Mouse (Mus musculus): ENCODE data around the gene F830045P16Rik. TPM values are rescaled to one million over a fixed set of nuclear protein-coding genes. Genes with fewer than 3 reads are reported as not detected.
A peak's percentile ranks its signal among the peaks of the same experiment; 100 is the strongest.

The F830045P16Rik gene
- polyA plus RNA-seq, 1 experiment from 2014 or later: 0.08 TPM

- peaks cover 32% of the 10 kb centered on the region for H3K4me1 ChIP-seq
- no peaks in the 10 kb centered on the region for H3K27me3 ChIP-seq
- H3K27ac ChIP-seq: no peak overlapping the region
- ATAC-seq (replicated peaks; ENCODE audit: low FRiP score): no peak
- H3K9me3 ChIP-seq (replicated peaks): no peaks in the 10 kb centered on the region
- no peaks in the 10 kb centered on the region for H3K36me3 ChIP-seq
- H3K9ac ChIP-seq: no peak overlapping the region
- H3K4me3 ChIP-seq (replicated peaks): no peak overlapping the region
- no peak overlapping the region for H3K4me2 ChIP-seq
- WGBS: 80% methylated on average over 3 of the region's 3 CpGs
Measured at GRCm38 (mm10) chr2:129540036-129540435, 3.6 kb upstream of the F830045P16Rik start.

DNA sequence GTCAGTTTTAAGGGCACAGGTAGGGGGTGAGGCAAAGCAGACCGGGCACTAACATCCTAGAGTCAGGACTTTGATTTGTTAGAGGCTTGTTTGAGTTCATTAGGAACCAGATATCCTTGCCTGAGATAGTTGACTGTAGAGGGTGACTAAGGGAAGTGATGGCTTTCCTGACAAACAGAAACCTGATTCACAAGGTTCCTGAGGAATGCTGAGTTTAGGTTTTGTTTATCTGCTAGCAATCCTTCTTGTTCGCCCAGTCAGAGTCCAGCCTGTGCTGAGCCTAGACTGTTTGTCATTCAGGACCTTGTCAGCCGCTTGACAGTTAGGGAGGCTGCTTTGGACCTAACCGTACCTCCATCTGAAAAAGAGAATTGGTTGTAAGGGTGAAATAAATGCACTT lies 2.8 kb upstream of the F830045P16Rik start:
- Histone ChIP-seq H3K4me2 (no peak overlapping the region), H3K9ac (no peak overlapping the region), H3K27ac (peak overlapping the region; percentile 13; the same call in 1 of the 2 replicates), H3K27me3 (no peaks in the 10 kb centered on the region), H3K9me3 (replicated peaks) (no peaks in the 10 kb centered on the region), H3K4me3 (replicated peaks) (no peak overlapping the region), H3K4me1 (peaks cover 34% of the 10 kb centered on the region), H3K36me3 (no peaks in the 10 kb centered on the region)
- 35% methylated on average over 4 of the region's 4 CpGs for WGBS
- ATAC-seq (replicated peaks; ENCODE audit: low FRiP score): no peak

DNA sequence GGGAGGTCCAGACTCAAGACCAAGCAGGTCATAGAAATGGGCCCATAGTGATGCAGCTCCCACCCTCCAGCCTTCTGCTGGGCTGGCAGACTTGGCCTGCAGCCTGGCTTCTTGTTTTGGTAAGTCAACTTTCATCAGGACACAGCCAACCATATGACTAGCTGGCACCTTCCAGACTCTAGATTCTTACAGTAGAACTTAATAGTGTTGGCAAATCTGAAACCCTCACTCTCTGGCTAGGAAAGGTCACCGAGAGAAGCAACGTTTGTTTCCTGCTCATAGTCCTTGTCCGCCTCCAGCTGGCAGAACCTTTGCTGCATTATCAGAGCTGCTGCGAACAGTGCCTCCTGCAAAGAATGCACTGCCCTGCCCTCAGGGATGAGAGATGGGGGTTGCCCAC lies 1.5 kb upstream of the F830045P16Rik start:
- no peak overlapping the region for H3K4me3 ChIP-seq (replicated peaks)
- peaks cover 34% of the 10 kb centered on the region for H3K4me1 ChIP-seq
- WGBS: 68% methylated on average over 4 of the region's 4 CpGs
- H3K27me3 ChIP-seq: no peaks in the 10 kb centered on the region
- H3K27ac ChIP-seq: no peak overlapping the region
- no peak for ATAC-seq (replicated peaks; ENCODE audit: low FRiP score)
- no peak overlapping the region for H3K9ac ChIP-seq
- H3K4me2 ChIP-seq: no peak overlapping the region
- H3K36me3 ChIP-seq: no peaks in the 10 kb centered on the region
- no peaks in the 10 kb centered on the region for H3K9me3 ChIP-seq (replicated peaks)

DNA sequence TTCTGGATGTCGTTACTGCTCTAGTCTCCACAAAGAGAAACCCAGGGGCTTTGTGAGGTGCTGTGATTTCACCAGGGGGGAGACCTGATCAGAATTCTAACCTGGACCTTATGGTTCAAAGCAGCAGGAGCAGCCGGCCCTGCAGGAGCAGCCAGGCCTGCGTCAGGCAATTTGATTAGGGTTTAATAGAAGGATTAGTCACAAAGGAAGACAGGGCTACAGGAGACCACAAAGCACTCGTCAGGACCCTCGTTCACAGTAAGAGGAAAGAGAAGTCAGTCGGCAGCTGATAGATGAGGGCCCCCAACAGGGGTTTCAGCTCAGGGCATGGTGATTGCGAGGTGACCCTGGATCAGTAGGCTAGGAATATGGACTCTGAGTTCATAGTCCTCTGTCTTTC lies 958 bp upstream of the F830045P16Rik start:
- peaks cover 34% of the 10 kb centered on the region for H3K4me1 ChIP-seq
- H3K4me2 ChIP-seq: no peak overlapping the region
- 41% methylated on average over 7 of the region's 7 CpGs for WGBS
- H3K27me3 ChIP-seq: no peaks in the 10 kb centered on the region
- no peak overlapping the region for H3K4me3 ChIP-seq (replicated peaks)
- ATAC-seq (replicated peaks; ENCODE audit: low FRiP score): no peak
- H3K9ac ChIP-seq: no peak overlapping the region
- 0 out of 2 replicates have a peak overlapping the region, but pooled peaks have one; percentile 0 for H3K27ac ChIP-seq
- no peaks in the 10 kb centered on the region for H3K9me3 ChIP-seq (replicated peaks)
- no peaks in the 10 kb centered on the region for H3K36me3 ChIP-seq

- Histone ChIP-seq H3K4me3 (replicated peaks) (no peak overlapping the region), H3K9me3 (replicated peaks) (no peaks in the 10 kb centered on the region), H3K27me3 (no peaks in the 10 kb centered on the region), H3K4me1 (peaks cover 34% of the 10 kb centered on the region), H3K4me2 (no peak overlapping the region), H3K9ac (no peak overlapping the region), H3K27ac (0 out of 2 replicates have a peak overlapping the region, but pooled peaks have one; percentile 0), H3K36me3 (no peaks in the 10 kb centered on the region)
- no peak for ATAC-seq (replicated peaks; ENCODE audit: low FRiP score)
- WGBS: 62% methylated on average over 1 of the region's 1 CpGs
Measured at GRCm38 (mm10) chr2:129536926-129537325, 524 bp upstream of the F830045P16Rik start.

DNA sequence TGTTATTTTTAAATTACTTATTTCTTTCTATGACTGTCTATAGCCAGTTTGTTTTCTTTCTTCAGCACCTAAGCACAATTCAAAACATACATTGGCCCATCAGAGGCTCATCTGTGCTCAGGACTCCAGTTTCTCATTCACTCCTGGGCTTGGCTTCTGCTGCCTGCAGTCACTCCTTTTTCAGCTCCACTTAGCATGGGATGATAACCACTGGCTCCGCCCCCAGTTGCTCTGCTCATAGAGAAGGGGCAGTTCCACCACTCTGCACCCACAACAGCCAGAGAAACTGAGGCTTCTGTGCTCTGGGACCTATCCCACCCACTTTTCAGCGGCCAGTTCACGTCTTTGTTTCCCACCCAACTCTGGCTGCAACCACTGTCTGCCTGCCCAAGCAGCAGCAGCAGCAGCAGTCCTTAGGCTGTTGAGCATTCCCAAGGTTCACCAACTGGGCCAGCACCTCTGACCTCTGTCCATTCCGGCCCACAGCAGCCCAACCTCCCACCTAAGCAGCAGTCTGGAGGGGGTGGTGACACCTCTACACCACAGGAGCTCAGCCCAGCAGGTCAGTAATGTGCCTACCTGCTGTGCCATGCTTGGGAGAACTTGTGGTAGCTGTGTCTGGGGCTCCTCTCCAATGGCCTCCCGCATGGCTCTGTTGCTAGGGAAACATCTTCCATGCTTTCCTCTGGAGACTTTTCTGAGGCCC lies 1.4 kb downstream of the F830045P16Rik start:
- Histone ChIP-seq H3K9ac (no peak overlapping the region), H3K27ac (0 out of 2 replicates have a peak overlapping the region, but pooled peaks have one; percentile 27), H3K4me3 (replicated peaks) (no peak overlapping the region), H3K4me2 (no peak overlapping the region), H3K4me1 (peaks cover 34% of the 10 kb centered on the region), H3K27me3 (no peaks in the 10 kb centered on the region), H3K36me3 (no peaks in the 10 kb centered on the region), H3K9me3 (replicated peaks) (no peaks in the 10 kb centered on the region)
- ATAC-seq (replicated peaks; ENCODE audit: low FRiP score): peak; percentile 83
- 35% methylated on average over 5 of the region's 5 CpGs for WGBS

- H3K9ac ChIP-seq: no peak overlapping the region
- no peaks in the 10 kb centered on the region for H3K9me3 ChIP-seq (replicated peaks)
- H3K4me1 ChIP-seq: peaks cover 21% of the 10 kb centered on the region
- H3K27me3 ChIP-seq: no peaks in the 10 kb centered on the region
- H3K36me3 ChIP-seq: no peaks in the 10 kb centered on the region
- no peak overlapping the region for H3K27ac ChIP-seq
- WGBS: 76% methylated on average over 2 of the region's 2 CpGs
- no peak overlapping the region for H3K4me2 ChIP-seq
- ATAC-seq (replicated peaks; ENCODE audit: low FRiP score): no peak
- no peak overlapping the region for H3K4me3 ChIP-seq (replicated peaks)
Measured at GRCm38 (mm10) chr2:129531890-129532289, 4.5 kb downstream of the F830045P16Rik start.

GRCm38 (mm10) chr2:129531102-129531501 lies 5.3 kb downstream of the F830045P16Rik start:
- Histone ChIP-seq H3K9me3 (replicated peaks) (no peaks in the 10 kb centered on the region), H3K4me2 (no peak overlapping the region), H3K9ac (no peak overlapping the region), H3K36me3 (no peaks in the 10 kb centered on the region), H3K27ac (no peak overlapping the region), H3K4me1 (peaks cover 15% of the 10 kb centered on the region), H3K4me3 (replicated peaks) (no peak overlapping the region), H3K27me3 (no peaks in the 10 kb centered on the region)
- ATAC-seq (replicated peaks; ENCODE audit: low FRiP score): no peak

DNA sequence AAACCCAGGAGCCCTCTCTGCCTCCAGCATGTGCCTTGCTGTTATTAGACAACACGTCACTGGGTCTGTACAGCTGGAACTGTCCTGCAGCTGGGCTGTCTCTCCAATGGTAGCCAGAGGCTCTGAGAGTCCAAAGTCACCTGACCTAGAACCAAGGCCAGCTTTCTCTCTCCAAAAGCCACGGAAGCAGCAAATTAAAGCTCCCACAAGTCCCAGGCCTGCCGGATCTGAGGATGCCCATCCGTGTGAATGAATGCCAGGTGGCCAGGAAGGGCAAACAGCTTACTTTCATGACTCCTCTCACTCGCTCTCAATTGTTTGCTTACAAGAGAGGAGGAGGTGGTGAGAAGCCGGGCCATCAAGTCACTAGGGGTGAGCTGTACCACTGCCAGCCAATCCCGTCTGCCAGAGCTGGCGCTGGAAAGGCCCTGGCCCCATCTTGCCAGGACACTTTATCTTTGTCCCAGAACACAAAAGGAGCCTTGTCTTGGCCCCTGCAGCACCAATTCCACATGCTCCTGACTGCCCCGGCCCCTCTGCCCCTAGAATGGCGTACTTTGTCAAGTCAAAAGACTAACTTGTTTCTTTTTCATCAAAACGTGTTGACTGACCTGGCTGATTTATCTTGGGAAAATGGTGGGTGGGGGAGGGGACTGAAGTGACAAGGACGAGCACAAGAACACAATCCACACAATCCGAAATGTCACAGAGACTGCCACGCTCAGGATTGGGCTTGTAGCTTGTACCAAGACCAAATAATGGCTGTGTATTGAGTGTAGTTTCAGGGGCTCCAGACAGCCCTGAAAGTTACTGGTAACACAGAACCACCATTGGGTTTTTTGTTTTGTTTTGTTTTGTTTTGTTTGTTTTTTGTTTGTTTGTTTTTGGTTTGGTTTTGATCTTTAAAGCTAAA lies 6.8 kb downstream of the F830045P16Rik start:
- Histone ChIP-seq H3K4me3 (replicated peaks) (no peak overlapping the region), H3K9ac (no peak overlapping the region), H3K36me3 (no peaks in the 10 kb centered on the region), H3K4me2 (no peak overlapping the region), H3K27me3 (no peaks in the 10 kb centered on the region), H3K27ac (no peak overlapping the region), H3K4me1 (peaks cover 5% of the 10 kb centered on the region; the same call in 1 of the 2 replicates), H3K9me3 (replicated peaks) (peaks cover 3% of the 10 kb centered on the region; the same call in 1 of the 2 replicates)
- WGBS: 24% methylated on average over 14 of the region's 14 CpGs
- peak; percentile 62; the same call in 1 of the 2 replicates for ATAC-seq (replicated peaks; ENCODE audit: low FRiP score)

GRCm38 (mm10) chr2:129527916-129528315 lies 8.5 kb downstream of the F830045P16Rik start:
- Histone ChIP-seq H3K4me3 (replicated peaks) (no peak overlapping the region), H3K27ac (no peak overlapping the region), H3K4me1 (peaks cover 5% of the 10 kb centered on the region; the same call in 1 of the 2 replicates), H3K36me3 (no peaks in the 10 kb centered on the region), H3K9me3 (replicated peaks) (peaks cover 3% of the 10 kb centered on the region; the same call in 1 of the 2 replicates), H3K27me3 (no peaks in the 10 kb centered on the region), H3K9ac (no peak overlapping the region), H3K4me2 (no peak overlapping the region)
- 84% methylated on average over 4 of the region's 4 CpGs for WGBS
- ATAC-seq (replicated peaks; ENCODE audit: low FRiP score): no peak

DNA sequence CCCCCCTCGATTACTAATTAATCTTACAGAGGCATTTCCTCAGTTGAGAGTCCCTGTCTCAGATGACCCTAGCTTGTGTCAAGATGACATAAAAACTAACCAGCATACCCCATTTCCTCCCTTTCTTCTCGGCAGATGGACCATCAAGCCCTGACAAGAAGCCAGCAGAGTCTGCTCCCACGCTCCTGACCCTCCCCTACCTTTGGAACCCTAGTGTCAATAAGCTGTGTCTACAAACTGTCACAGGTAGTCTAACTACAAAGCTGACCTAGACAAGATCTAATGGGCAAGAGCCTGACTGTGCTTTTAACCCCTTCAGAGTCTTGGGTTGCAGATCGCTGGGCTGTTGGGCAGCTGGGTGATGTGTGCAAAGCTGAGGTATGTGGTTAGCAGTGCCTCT lies 10.1 kb downstream of the F830045P16Rik start:
- Histone ChIP-seq H3K4me1 (peaks cover 5% of the 10 kb centered on the region; the same call in 1 of the 2 replicates), H3K27me3 (no peaks in the 10 kb centered on the region), H3K4me3 (replicated peaks) (no peak overlapping the region), H3K9me3 (replicated peaks) (peaks cover 3% of the 10 kb centered on the region; the same call in 1 of the 2 replicates), H3K36me3 (no peaks in the 10 kb centered on the region), H3K4me2 (no peak overlapping the region), H3K27ac (no peak overlapping the region), H3K9ac (no peak overlapping the region)
- 55% methylated on average over 4 of the region's 4 CpGs for WGBS
- ATAC-seq (replicated peaks; ENCODE audit: low FRiP score): no peak

GRCm38 (mm10) chr2:129525644-129526043 lies 10.8 kb downstream of the F830045P16Rik start:
- ATAC-seq (replicated peaks; ENCODE audit: low FRiP score): no peak
- peaks cover 5% of the 10 kb centered on the region; the same call in 1 of the 2 replicates for H3K4me1 ChIP-seq
- no peaks in the 10 kb centered on the region for H3K36me3 ChIP-seq
- H3K9me3 ChIP-seq (replicated peaks): peaks cover 3% of the 10 kb centered on the region; the same call in 1 of the 2 replicates
- H3K27ac ChIP-seq: no peak overlapping the region
- no peak overlapping the region for H3K4me3 ChIP-seq (replicated peaks)
- no peaks in the 10 kb centered on the region for H3K27me3 ChIP-seq
- no peak overlapping the region for H3K9ac ChIP-seq
- H3K4me2 ChIP-seq: no peak overlapping the region
